Mouse (Mus musculus): ENCODE measurements around the gene Nxf2.
"Not testable (repeated sequence)": the region's sequence is repeated elsewhere in the genome, so short reads cannot be mapped to it uniquely, and the experiment has no call there.

The Nxf2 gene

DNA sequence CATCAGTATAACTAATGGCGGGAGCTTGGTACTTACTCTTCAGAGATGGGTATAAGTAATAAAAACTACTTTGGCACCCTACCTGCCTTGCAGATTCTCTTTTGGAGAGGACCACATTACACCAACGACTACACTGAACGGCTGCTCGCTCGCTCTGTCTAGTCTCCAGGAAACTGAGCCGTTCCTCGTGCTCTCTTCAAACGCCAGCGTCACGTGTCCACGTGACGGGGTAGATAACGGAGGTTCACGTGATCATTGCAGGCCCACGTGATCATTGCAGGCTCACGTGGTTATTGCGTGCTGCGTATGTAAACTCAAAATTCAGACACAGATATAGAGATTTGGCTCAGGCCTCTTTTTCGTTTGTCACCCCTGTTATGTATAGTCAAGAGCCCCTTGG is at the start of gene Nxf2:
TSS of gene Nxf2 (minus strand) at position 209 of the 400 bp plus-strand sequence.
- DNase-seq (ENCODE audit: low spot score) = no peak

DNA sequence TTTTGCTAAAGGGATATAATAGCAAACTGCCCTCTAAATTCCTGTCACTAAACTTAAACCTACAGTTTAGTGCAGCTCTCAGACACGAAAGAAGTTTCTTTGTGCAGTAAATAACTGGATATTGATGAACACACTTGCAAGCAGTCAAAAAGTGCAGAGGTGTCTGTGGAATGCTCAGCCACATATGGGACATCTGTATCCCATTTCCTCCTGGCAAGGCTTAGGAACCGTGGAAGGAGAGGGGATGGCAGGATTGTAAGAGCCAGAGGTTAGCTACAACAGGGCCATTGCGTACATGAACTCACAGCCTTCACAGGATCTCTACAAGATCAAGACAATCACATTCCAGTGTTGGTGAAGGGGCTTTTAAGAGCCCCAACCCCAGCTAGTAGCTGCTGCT is 46.8 kb upstream of the Nxf2 start:
- no peak for DNase-seq (ENCODE audit: low spot score)

DNA sequence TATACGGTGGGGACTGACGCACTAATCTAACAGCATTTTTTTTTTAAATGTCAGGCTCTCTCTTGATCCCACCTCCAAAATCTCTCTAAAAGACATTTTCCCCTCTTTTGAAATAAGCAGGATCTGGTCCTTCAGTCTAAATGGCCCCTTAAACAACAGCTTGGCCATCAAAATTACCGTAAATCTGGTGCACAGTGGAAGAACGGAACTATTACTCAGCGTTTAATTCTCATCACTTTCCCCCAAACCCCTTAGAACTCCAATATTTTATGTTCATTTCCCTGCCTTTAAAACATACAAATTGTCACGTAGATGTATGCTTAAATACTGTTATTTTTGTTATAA is 44.9 kb upstream of the Nxf2 start:
- no peak for DNase-seq (ENCODE audit: low spot score)

DNA sequence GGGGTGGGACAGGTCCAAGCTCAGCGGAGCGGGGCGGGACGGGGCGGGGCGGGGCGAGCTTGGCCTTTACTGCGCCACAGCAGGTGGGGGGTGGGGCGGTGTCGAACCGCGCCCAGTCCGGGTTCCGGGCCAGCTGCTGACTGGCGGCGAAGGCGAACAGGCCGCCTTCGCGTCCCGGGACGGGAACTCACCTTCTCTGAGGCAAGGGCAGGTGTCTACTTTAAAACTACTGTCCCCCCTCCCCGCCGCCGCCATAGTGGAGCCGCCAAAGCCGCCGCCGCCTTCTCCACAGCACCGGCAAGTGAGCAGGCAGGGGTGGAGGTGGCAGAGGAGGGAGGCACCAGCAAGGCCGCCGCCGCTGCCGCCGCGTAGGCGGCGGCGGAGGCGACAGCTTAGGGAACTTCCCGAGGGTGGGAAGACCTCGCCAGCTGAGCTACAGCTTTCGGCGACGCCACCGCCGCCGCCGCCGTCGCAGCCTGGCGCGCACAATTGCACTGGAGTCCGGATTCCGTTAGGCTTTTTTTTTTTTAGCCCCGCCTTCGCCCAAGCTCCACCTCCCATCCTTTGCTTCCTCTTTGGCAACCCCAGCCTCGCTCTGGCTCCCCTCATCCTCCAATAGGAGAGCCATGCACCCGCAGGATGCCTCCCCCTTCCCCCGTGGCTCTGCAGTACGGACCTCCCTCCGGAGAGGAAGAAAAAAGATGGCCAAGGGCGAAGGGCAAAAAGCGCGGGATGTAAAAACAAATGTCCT is 44.3 kb upstream of the Nxf2 start, which contains the start of gene Zmat1:
TSS of gene Zmat1 (minus strand) at position 490 of the 751 bp plus-strand sequence.
- DNase-seq (ENCODE audit: low spot score) = peak; percentile 86

DNA sequence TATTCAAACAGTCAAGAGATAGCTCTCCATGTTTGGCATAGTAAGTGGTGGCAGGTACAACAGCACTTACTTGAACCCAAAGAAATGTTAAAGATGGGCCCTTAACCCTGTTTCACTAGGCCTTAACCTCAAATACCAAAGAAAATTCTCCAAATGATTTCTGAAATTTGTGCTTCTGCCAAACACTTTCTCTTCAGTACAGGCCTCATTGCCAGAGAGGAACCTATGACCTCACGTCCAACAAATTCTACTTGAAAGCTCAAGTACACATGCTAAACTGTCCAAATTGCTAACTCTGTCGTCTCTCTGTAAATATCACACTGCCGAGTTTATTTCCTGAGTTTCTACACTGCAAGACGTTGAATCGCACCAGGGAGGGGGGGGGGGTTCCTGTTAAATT is 43.5 kb upstream of the Nxf2 start:
- DNase-seq (ENCODE audit: low spot score) = no peak

DNA sequence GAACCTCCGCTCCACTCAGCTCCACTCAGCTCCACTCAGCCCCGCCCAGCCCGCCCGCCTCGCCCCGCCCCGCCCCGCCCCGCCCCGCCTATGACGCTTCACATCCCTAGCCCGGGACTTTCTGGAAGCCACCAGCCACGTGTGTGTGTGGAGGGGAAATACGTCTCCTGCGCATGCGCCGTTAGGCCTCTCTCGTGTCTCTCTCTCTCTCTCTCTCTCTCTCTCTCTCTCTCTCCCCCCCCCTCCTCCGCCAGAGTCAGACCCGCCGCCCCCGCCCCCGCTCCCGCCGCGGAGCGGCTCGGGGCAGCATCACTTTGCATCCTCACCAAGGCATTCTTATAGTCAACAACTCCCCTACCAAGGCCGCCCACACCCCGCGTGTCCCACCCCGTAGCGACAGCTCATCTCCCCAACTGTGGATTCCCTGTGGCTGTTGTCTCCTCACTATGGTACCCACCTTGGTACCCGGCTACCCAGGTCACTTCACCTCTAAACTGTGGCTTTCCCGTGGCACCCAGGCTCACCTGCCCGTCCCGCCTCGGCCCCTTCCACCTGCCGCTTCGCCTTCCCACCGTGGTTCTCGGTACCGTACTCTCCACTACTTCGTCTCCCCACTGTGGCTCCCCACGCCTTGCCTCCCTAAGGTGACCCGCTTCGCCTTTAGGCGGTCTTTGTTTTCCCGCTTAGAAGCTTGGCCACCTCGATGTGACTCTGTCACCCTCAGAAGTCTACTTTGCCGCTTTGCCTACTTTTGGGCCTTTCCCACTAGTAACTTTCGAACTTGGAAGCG is 1.1 kb downstream of the Nxf2 start:
- DNase-seq (ENCODE audit: low spot score) = peak; percentile 75

DNA sequence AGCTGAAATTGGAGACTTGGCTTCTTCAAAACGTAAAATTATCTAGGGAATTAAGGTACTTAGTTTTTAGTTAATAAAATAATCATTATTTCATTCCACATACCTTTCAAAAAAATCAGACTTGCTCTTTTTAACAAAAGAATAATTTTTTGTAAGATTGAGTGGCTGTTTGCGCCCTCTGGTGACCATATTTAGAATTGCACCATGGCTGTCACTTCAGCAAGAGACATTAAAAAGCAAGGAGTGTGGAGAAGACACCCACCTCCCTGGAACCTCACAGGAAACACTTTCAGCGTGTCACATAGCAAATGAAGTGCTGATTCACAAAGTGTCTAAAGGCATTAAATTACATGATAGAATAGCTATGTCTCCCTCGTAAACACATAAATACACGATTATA is 34.2 kb downstream of the Nxf2 start:
- DNase-seq (ENCODE audit: low spot score) = peak; percentile 58

DNA sequence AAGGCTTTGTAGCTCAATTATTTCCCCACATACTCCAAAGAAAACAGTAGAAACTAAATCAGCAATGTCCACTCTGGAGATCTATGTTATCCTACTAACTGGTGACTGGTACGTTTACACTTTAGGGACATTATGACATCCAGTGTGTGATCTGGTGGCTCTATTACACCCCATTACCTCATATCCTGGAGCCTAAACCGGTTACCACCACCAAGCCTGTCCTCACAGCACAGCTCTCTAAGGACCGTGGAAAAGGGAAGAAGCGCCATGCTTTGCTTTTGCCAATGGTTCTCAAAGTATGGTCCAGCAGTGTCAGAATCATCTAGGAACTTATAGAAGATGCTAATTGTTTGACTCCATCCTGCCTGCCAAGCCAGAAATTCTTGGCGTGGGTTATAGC is 34.6 kb downstream of the Nxf2 start:
- DNase-seq (ENCODE audit: low spot score) = no peak

DNA sequence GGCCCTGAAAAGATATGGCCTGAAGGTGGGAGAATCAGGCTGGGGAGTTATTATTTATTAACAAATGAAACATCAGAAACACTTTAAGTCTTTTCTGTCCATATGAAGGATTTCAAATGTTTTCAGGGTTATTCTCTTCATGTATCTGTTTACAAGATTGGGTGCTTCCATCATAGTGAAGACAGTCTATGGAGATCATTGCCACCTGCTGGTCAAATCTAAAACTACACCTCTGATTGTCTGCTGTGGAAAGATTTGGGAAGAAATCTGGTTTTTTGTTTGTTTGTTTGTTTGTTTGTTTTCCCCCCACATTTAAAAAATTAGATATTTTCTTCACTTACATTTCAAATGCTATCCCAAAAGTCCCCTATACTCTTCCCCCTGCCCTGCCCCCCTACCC is 39.5 kb downstream of the Nxf2 start:
- peak; percentile 64 for DNase-seq (ENCODE audit: low spot score)

DNA sequence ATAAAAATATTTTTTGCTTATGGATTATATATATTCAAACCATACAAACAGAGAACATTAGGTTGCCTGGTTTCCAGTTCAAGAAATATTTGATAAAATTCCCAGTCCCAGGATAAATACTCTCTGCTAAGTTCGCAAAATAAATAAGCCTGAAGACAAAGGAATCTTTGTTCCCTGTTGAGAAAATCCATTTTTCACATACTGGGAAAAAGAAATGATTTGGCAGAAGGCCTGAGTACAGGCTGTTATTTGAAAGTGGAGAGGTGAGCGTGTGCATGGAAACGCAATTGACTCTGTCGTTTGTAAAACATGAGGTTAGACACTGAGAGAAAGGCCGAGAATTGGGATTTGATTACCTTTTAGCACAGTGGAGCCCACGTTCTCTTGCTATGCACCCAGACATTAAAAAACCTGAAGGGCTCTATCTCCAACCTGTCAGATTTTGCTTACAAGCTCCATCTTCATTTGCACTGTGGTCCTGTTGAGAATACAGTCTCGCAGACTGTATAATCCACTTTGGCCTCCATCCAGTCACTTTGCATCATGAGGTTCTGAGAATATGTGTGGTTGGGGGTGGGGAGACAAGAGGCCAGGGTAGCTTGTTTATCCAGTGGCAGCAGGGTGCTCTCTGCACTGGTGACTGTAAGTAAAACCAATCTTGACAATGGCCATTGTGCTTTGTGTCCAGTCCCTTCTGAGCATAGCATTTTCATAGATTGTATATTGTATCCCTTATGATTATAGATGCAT is 40.7 kb downstream of the Nxf2 start:
- DNase-seq (ENCODE audit: low spot score) = no peak

DNA sequence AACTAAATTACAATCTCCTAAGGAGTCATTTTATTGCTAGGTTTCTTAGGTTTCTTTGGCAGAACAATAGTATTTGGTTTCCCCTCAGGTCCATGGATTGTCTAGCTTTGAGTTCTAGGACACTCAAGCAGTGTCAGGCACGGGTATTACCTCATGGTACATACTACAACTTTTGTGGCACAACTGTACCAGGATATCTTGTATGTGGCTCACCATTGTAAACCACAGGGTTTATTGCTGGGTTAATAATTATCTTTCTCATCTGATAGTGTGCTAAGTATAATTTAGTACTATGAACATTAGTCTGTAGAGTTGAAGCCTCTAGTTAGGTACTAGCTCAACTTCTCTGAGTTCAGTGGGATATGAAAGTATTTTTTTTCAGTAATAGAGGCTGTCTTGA is 45.3 kb downstream of the Nxf2 start:
- no peak for DNase-seq (ENCODE audit: low spot score)

DNA sequence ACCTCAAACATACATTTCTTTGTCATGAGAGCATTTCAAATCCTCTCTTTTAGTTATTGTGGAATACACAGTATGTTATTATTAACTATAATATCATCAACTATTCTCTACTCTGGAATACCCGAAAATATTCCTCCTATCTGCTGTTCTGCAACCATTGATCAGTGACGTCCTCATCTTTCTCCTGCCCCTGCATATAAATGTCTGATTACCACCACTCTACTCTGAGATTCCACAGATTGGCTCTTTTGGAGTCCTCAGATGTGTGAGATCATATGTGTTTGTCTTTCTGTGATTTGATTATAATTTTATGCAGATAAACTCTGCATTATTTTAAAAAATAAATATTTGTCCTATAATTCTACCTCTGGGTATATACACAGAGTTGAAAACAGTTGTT is 48.8 kb downstream of the Nxf2 start:
- DNase-seq (ENCODE audit: low spot score) = no peak

DNA sequence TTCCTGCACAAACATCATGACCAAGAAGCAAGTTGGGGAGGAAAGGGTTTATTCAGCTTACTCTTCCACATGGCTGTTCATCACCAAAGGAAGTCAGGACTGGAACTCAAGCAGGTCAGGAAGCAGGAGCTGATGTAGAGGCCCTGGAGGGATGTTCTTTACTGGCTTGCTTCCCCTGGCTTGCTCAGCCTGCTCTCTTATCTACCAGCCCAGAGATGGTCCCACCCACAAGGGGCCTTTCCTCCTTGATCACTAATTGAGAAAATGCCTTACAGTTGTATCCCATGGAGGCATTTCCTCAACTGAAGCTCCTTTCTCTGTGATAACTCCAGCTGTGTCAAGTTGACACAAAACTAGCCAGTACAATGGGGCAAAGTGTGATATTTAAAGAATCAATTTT is 49.2 kb downstream of the Nxf2 start:
- not testable (repeated sequence) for DNase-seq (ENCODE audit: low spot score)

DNA sequence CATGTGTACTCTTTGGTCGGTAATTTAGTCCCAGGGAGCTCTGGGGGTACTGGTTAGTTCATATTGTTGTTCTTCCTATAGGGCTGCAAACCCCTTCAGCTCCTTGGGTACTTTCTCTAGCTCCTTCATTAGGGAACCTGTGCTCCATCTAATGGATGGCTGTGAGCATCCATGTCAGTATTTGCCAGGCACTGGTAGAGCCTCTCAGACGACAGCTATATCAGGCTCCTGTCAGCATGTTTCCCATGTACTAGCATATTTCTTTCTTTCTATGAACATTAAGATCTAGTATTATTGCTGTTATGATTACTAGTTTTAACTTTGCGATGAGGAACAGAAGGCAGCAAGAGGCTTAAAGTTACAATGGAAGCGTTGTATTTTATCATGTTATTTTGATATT is 49.7 kb downstream of the Nxf2 start:
- DNase-seq (ENCODE audit: low spot score) = no peak

DNA sequence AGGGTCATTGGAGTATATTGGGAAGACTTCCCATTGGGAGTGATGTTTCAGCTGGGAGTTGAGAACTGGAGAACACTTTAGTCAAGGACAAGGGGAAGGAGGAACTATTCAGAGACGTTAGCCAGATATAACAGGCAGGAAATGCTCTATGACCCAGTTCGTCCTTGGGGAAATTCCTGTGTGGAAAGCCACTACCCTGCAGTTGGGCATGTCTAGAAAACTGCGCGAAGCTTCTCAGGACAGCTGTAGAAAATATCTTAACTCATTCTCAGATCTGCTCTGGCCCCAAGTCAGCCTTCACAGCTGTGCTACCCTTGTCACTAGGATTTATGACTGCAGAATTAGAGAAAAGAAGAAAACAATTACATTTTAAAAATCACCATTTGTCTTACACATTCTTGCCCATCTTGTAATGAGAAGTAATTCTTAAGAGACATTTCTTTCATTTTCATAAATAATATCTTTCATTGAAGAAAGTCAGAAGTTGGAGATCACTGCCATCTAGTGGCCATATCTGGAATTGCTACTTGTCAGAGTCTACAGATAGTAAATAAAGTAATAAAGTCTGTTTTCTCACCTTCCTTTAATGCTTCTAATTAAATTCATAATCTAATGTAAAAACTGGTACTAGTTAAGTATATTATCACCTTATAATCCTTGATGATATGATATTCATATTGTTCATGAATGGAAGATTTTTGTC is 51.2 kb downstream of the Nxf2 start:
- peak; percentile 55 for DNase-seq (ENCODE audit: low spot score)

DNA sequence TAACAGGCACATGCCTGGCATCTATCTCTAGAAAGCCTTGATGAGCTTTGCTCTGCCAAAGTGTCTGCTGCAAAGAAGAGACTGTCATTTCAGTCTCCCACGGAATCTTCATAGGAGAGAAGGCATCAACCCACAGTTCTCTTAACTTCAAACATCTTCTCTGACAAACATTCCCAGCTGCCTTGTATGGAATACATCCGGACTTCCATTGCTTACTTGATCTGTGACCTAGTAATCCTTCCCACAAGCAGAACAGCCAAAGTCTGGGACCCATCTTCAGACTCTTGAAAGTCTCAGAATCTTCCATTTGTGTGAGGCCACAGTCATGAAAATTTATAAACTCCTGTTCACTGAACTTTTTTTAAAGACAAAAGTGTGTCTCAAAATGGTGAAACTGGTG is 51.7 kb downstream of the Nxf2 start:
- no peak for DNase-seq (ENCODE audit: low spot score)

DNA sequence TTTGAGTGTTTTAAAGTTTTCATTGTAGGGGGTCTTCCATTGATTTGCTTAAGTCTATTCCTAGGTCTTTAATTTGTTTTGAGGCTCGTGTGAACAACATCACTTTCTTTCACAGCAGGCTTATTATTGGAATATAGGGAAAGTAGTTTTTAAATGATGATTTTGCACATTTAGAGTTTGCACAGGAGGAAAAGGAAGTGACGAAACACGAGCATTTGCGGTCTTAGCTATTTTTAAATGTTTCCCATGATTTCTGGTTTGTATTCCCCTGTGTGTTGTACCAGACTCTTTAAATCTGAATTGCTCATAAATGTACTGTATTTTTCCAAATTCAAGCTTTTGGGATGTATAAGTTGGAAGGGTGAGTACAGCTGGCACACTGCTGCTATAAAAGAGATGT is 54.2 kb downstream of the Nxf2 start:
- DNase-seq (ENCODE audit: low spot score) = no peak
